Mouse (Mus musculus) spleen, adult 2 months (tissue): ENCODE measurements around the gene Oas1e. TPM values are rescaled to one million over a fixed set of nuclear protein-coding genes. Genes with fewer than 3 reads are reported as not detected.
A peak's percentile ranks its signal among the peaks of the same experiment; 100 is the strongest.
"Not testable (repeated sequence)": the region's sequence is repeated elsewhere in the genome, so short reads cannot be mapped to it uniquely, and the experiment has no call there.

ENCODE experiments used
- DNase-seq, 2 experiments: peaks; one replicate each; pipeline versions ENCODE4 v3.0.0 to v3.0.0-alpha.2; 2012 to 2021; ENCODE audit warnings: low spot score in 2 of 2, low read depth in 1 of 2
- H3K27ac ChIP-seq: fragments of 200-500 bp; 2 replicates; pipeline ENCODE4 v1.5.1; 2012; ENCODE audit warnings: low read length, inconsistent platforms; ENCODE audit not compliant: insufficient read depth
- H3K27me3 ChIP-seq: fragments of 200-500 bp; 2 replicates; pipeline ENCODE4 v1.6.1; 2012; ENCODE audit warnings: mild to moderate bottlenecking, moderate library complexity, low read length, inconsistent platforms; ENCODE audit not compliant: control insufficient read depth, insufficient read depth
- H3K36me3 ChIP-seq: fragments of 200-500 bp; 2 replicates; pipeline ENCODE4 v1.6.1; 2012; ENCODE audit warnings: mild to moderate bottlenecking, low read length, inconsistent platforms; ENCODE audit not compliant: control insufficient read depth, insufficient read depth
- H3K4me1 ChIP-seq: fragments of 200-500 bp; 2 replicates; pipeline ENCODE4 v1.6.1; 2011; ENCODE audit warnings: inconsistent platforms; ENCODE audit not compliant: control insufficient read depth, insufficient read depth, insufficient read length
- H3K4me3 ChIP-seq: fragments of 200-500 bp; 2 replicates; pipeline ENCODE4 v1.5.1; 2011; ENCODE audit warnings: mild to moderate bottlenecking, inconsistent platforms; ENCODE audit not compliant: insufficient read depth, insufficient read length; ENCODE audit errors: extremely low read depth
- CTCF ChIP-seq: fragments of 200-500 bp; IDR thresholded peaks from 2 replicates; pipeline ENCODE4 v1.5.1; 2011; ENCODE audit warnings: mild to moderate bottlenecking, inconsistent platforms; ENCODE audit not compliant: insufficient read depth, insufficient read length, insufficient replicate concordance; ENCODE audit errors: extremely low read depth
- POLR2A ChIP-seq: fragments of 200-500 bp; IDR thresholded peaks from 2 replicates; pipeline ENCODE4 v1.6.1; 2011; ENCODE audit warnings: low read depth, low read length, inconsistent platforms
- WGBS: fragments of 180-500 bp; shearing (Covaris S2); methylation state at CpG from one replicate; pipeline ENCODE4 v1.1.7; 2018; 5-methylcytosine and 5-hydroxymethylcytosine counted together
- polyA plus RNA-seq: library from polyadenylated mRNA; depleted of rRNA; stranded (reverse); fragments of >200 nt; gene quantifications from 2 replicates; pipeline ENCODE4 v1.2.3, GENCODE M21; 2012

The Oas1e gene
- polyA plus RNA-seq, 1 experiment: 0.20 TPM

- peaks cover 7% of the 10 kb centered on the region; the same call in 1 of the 2 replicates for H3K4me1 ChIP-seq
- H3K27me3 ChIP-seq: no peaks in the 10 kb centered on the region
- peak overlapping the region; percentile 90 for H3K4me3 ChIP-seq
- H3K36me3 ChIP-seq: peaks cover 10% of the 10 kb centered on the region
- peak overlapping the region; percentile 56 for H3K27ac ChIP-seq
- no peak for DNase-seq
- TF ChIP-seq POLR2A (no peak), CTCF (no peak)
- WGBS: 48% methylated on average over 6 of the region's 6 CpGs
These were observed 17.7 kb upstream of the Oas1e start for GRCm38 (mm10) chr5:120813023-120813422.

- Histone ChIP-seq H3K4me1 (peaks cover 7% of the 10 kb centered on the region; the same call in 1 of the 2 replicates), H3K36me3 (peaks cover 5% of the 10 kb centered on the region), H3K27ac (peak within 1 kb of the TSS; percentile 56), H3K27me3 (no peaks in the 10 kb centered on the region), H3K4me3 (peak within 1 kb of the TSS; percentile 90)
- WGBS: 3% methylated on average over 18 of the region's 18 CpGs
- peak; percentile 71 to 83 for DNase-seq
- TF ChIP-seq POLR2A (peak; percentile 51), CTCF (no peak)
These were observed 16.9 kb upstream of the Oas1e start, which contains the start of gene Oas1c for GRCm38 (mm10) chr5:120811951-120812819. Oas1c (minus strand) TSS chr5:120812514.

- TF ChIP-seq POLR2A (no peak), CTCF (no peak)
These were observed 13.8 kb upstream of the Oas1e start for GRCm38 (mm10) chr5:120809171-120809570.

GRCm38 (mm10) chr5:120806458-120806857 is 11.1 kb upstream of the Oas1e start:
- 100% methylated on average over 1 of the region's 1 CpGs for WGBS
- Histone ChIP-seq H3K36me3 (peaks cover 6% of the 10 kb centered on the region), H3K27ac (no peak overlapping the region), H3K4me3 (no peak overlapping the region), H3K4me1 (no peaks in the 10 kb centered on the region), H3K27me3 (no peaks in the 10 kb centered on the region)
- TF ChIP-seq POLR2A (no peak), CTCF (peak; percentile 50; the same call in 1 of the 2 replicates)
- DNase-seq: peak; percentile 49 to 56

More at GRCm38 (mm10) chr5:120809171-120809570, 13.8 kb upstream of the Oas1e start:
- Histone ChIP-seq H3K27me3 (no peaks in the 10 kb centered on the region), H3K4me3 (no peak overlapping the region), H3K27ac (no peak overlapping the region), H3K36me3 (peaks cover 3% of the 10 kb centered on the region; the same call in 1 of the 2 replicates), H3K4me1 (peaks cover 7% of the 10 kb centered on the region; the same call in 1 of the 2 replicates)
- DNase-seq: no peak
- 71% methylated on average over 6 of the region's 6 CpGs for WGBS

- TF ChIP-seq CTCF (no peak), POLR2A (no peak)
- H3K4me3 ChIP-seq: no peak overlapping the region
- no peaks in the 10 kb centered on the region for H3K27me3 ChIP-seq
- H3K27ac ChIP-seq: no peak overlapping the region
- no peaks in the 10 kb centered on the region for H3K4me1 ChIP-seq
- 78% methylated on average over 2 of the region's 2 CpGs for WGBS
- no peak for DNase-seq
- peaks cover 8% of the 10 kb centered on the region for H3K36me3 ChIP-seq
These were observed 8.3 kb upstream of the Oas1e start for GRCm38 (mm10) chr5:120803596-120803995.

- not testable (repeated sequence) for H3K4me3 ChIP-seq, H3K4me1 ChIP-seq, H3K27ac ChIP-seq, H3K36me3 ChIP-seq, H3K27me3 ChIP-seq, DNase-seq
- WGBS: 66% methylated on average over 2 of the region's 2 CpGs
These were observed 3.6 kb upstream of the Oas1e start for GRCm38 (mm10) chr5:120798943-120799342.

- 80% methylated on average over 5 of the region's 5 CpGs for WGBS
These were observed 2.8 kb upstream of the Oas1e start for GRCm38 (mm10) chr5:120798147-120798546.

More at GRCm38 (mm10) chr5:120798147-120798546, 2.8 kb upstream of the Oas1e start:
- H3K27me3 ChIP-seq, H3K27ac ChIP-seq, H3K4me1 ChIP-seq, H3K36me3 ChIP-seq, DNase-seq, H3K4me3 ChIP-seq: not testable (repeated sequence)
